Mouse (Mus musculus) limb, embryonic 10.5 days (tissue): ENCODE results near the gene Ogfod3. TPM values are rescaled to one million over a fixed set of nuclear protein-coding genes. Genes with fewer than 3 reads are reported as not detected.
A peak's percentile ranks its signal among the peaks of the same experiment; 100 is the strongest.

Source experiments
- DNase-seq: peaks from one replicate; pipeline ENCODE4 v3.0.0-alpha.2; 2017; ENCODE audit warnings: low spot score
- H3K27ac ChIP-seq: fragments of 300-500 bp; sonication (generic); 2 replicates; pipeline ENCODE4 v1.5.1; 2016; ENCODE audit warnings: mild to moderate bottlenecking
- H3K27me3 ChIP-seq: fragments of 300-500 bp; sonication (generic); 2 replicates; pipeline ENCODE4 v1.6.1; 2016; ENCODE audit warnings: low read depth, mild to moderate bottlenecking; ENCODE audit not compliant: poor library complexity, severe bottlenecking
- H3K36me3 ChIP-seq: fragments of 300-500 bp; sonication (generic); 2 replicates; pipeline ENCODE4 v1.6.1; 2016; ENCODE audit warnings: mild to moderate bottlenecking, moderate library complexity
- H3K4me1 ChIP-seq: fragments of 300-500 bp; sonication (generic); 2 replicates; pipeline ENCODE4 v1.6.1; 2016
- H3K4me3 ChIP-seq: fragments of 300-500 bp; sonication (generic); 2 replicates; pipeline ENCODE4 v1.5.1; 2016; ENCODE audit warnings: mild to moderate bottlenecking, moderate library complexity
- H3K9me3 ChIP-seq: fragments of 300-500 bp; sonication (generic); replicated peaks from 2 replicates; pipeline ENCODE4 v1.6.1; 2016; ENCODE audit warnings: mild to moderate bottlenecking
- WGBS: fragments of 180-500 bp; shearing (Covaris S2); methylation state at CpG from one replicate; pipeline ENCODE4 v1.1.7; 2016; 5-methylcytosine and 5-hydroxymethylcytosine counted together
- polyA plus RNA-seq: library from polyadenylated mRNA; unstranded; fragments of >200 nt; fragmentation: Nextera tagmentation; extraction: Ambion mirVana; gene quantifications from 2 replicates; pipeline ENCODE4 v1.2.1, GENCODE M21; 2016

Gene Ogfod3
- 17.0 and 19.1 TPM in 2 replicates for polyA plus RNA-seq

GRCm38 (mm10) chr11:121204161-121205006, at the start of gene Ogfod3, which contains the start of gene Hexdc:
Gene Ogfod3, minus strand, starts transcription at chr11:121204711.
Gene Hexdc, plus strand, starts transcription at chr11:121204433.
- H3K4me3 ChIP-seq = peak within 1 kb of the TSS; percentile 85
- no peaks in the 10 kb centered on the region for H3K27me3 ChIP-seq
- peak; percentile 98 for DNase-seq
- peaks cover 16% of the 10 kb centered on the region for H3K36me3 ChIP-seq
- no peaks in the 10 kb centered on the region for H3K9me3 ChIP-seq
- H3K27ac ChIP-seq = peak within 1 kb of the TSS; percentile 95
- WGBS = under 1% methylated on average over 70 of the region's 70 CpGs
- peaks cover 17% of the 10 kb centered on the region for H3K4me1 ChIP-seq

- H3K36me3 ChIP-seq = peaks cover 98% of the 10 kb centered on the region
These were observed 45.7 kb upstream of the Ogfod3 start for GRCm38 (mm10) chr11:121250196-121250595.

GRCm38 (mm10) chr11:121239669-121240068, 35.2 kb upstream of the Ogfod3 start:
- no peak for DNase-seq
- peaks cover 14% of the 10 kb centered on the region; the same call in 1 of the 2 replicates for H3K4me1 ChIP-seq
- no peaks in the 10 kb centered on the region for H3K27me3 ChIP-seq
- H3K27ac ChIP-seq = no peak overlapping the region
- no peaks in the 10 kb centered on the region for H3K9me3 ChIP-seq
- WGBS = 95% methylated on average over 2 of the region's 2 CpGs
- peaks cover 59% of the 10 kb centered on the region for H3K36me3 ChIP-seq
- H3K4me3 ChIP-seq = no peak overlapping the region

More at GRCm38 (mm10) chr11:121250196-121250595, 45.7 kb upstream of the Ogfod3 start:
- no peak for DNase-seq
- Histone ChIP-seq H3K4me1 (no peaks in the 10 kb centered on the region), H3K9me3 (no peaks in the 10 kb centered on the region), H3K27me3 (no peaks in the 10 kb centered on the region), H3K27ac (no peak overlapping the region), H3K4me3 (no peak overlapping the region)
- WGBS = 86% methylated on average over 8 of the region's 8 CpGs

GRCm38 (mm10) chr11:121237345-121238128, 33.0 kb upstream of the Ogfod3 start:
- 7% methylated on average over 28 of the region's 28 CpGs for WGBS
- Histone ChIP-seq H3K4me1 (peaks cover 14% of the 10 kb centered on the region; the same call in 1 of the 2 replicates), H3K27ac (peak overlapping the region; percentile 98), H3K4me3 (peak overlapping the region; percentile 71), H3K36me3 (peaks cover 38% of the 10 kb centered on the region), H3K9me3 (no peaks in the 10 kb centered on the region), H3K27me3 (no peaks in the 10 kb centered on the region)
- DNase-seq = no peak

GRCm38 (mm10) chr11:121236564-121237344, 32.2 kb upstream of the Ogfod3 start, which contains the start of gene Narf:
Gene Narf, plus strand, starts transcription at chr11:121237253.
- Histone ChIP-seq H3K9me3 (no peaks in the 10 kb centered on the region), H3K4me3 (peak within 1 kb of the TSS; percentile 71), H3K27ac (peak within 1 kb of the TSS; percentile 98), H3K27me3 (no peaks in the 10 kb centered on the region), H3K36me3 (peaks cover 31% of the 10 kb centered on the region), H3K4me1 (peaks cover 14% of the 10 kb centered on the region; the same call in 1 of the 2 replicates)
- peak; percentile 96 for DNase-seq
- under 1% methylated on average over 50 of the region's 50 CpGs for WGBS

- DNase-seq = peak; percentile 43
- Histone ChIP-seq H3K27ac (peak overlapping the region; percentile 98), H3K9me3 (no peaks in the 10 kb centered on the region), H3K4me3 (peak overlapping the region; percentile 71), H3K4me1 (peaks cover 14% of the 10 kb centered on the region; the same call in 1 of the 2 replicates), H3K27me3 (no peaks in the 10 kb centered on the region), H3K36me3 (peaks cover 20% of the 10 kb centered on the region)
- 28% methylated on average over 9 of the region's 9 CpGs for WGBS
These were observed 31.1 kb upstream of the Ogfod3 start for GRCm38 (mm10) chr11:121235475-121236238.

- H3K36me3 ChIP-seq = no peaks in the 10 kb centered on the region
- H3K27ac ChIP-seq = no peak overlapping the region
- no peak for DNase-seq
- H3K27me3 ChIP-seq = no peaks in the 10 kb centered on the region
- H3K4me3 ChIP-seq = no peak overlapping the region
- H3K9me3 ChIP-seq = no peaks in the 10 kb centered on the region
- 47% methylated on average over 4 of the region's 4 CpGs for WGBS
- H3K4me1 ChIP-seq = peaks cover 27% of the 10 kb centered on the region
These were observed 28.2 kb upstream of the Ogfod3 start for GRCm38 (mm10) chr11:121232706-121233105.

GRCm38 (mm10) chr11:121231628-121232291, 27.2 kb upstream of the Ogfod3 start:
- WGBS = 66% methylated on average over 4 of the region's 4 CpGs
- no peak for DNase-seq
- Histone ChIP-seq H3K27me3 (no peaks in the 10 kb centered on the region), H3K4me1 (peaks cover 29% of the 10 kb centered on the region), H3K9me3 (no peaks in the 10 kb centered on the region), H3K4me3 (no peak overlapping the region), H3K36me3 (peaks cover 7% of the 10 kb centered on the region), H3K27ac (no peak overlapping the region)

GRCm38 (mm10) chr11:121231191-121231590, 26.7 kb upstream of the Ogfod3 start:
- peaks cover 13% of the 10 kb centered on the region for H3K36me3 ChIP-seq
- no peaks in the 10 kb centered on the region for H3K9me3 ChIP-seq
- H3K27me3 ChIP-seq = no peaks in the 10 kb centered on the region
- peaks cover 26% of the 10 kb centered on the region for H3K4me1 ChIP-seq
- DNase-seq = no peak
- no peak overlapping the region for H3K4me3 ChIP-seq
- H3K27ac ChIP-seq = no peak overlapping the region
- WGBS = 85% methylated on average over 4 of the region's 4 CpGs

GRCm38 (mm10) chr11:121229018-121229439, 24.5 kb upstream of the Ogfod3 start, which contains the start of gene Cybc1:
Gene Cybc1, minus strand, starts transcription at chr11:121229322.
- Histone ChIP-seq H3K4me1 (peaks cover 21% of the 10 kb centered on the region), H3K36me3 (peaks cover 34% of the 10 kb centered on the region), H3K9me3 (no peaks in the 10 kb centered on the region), H3K27me3 (no peaks in the 10 kb centered on the region), H3K27ac (peak within 1 kb of the TSS; percentile 88), H3K4me3 (peak within 1 kb of the TSS; percentile 81)
- under 1% methylated on average over 23 of the region's 23 CpGs for WGBS
- DNase-seq = peak; percentile 79
